Mouse (Mus musculus): Measurements from ENCODE around the gene Cbr1. TPM values are rescaled to one million over a fixed set of nuclear protein-coding genes. Genes with fewer than 3 reads are reported as not detected.

Gene Cbr1
- total RNA-seq (2021), result 10 to 100 TPM; 59.4 to 63.7 TPM
- long read RNA-seq, experiment 1, transcript Cbr1-201 (3 exons, 1,237 nt), result major isoform, 38 of 46 reads
- long read RNA-seq, experiment 1, partial matches to known transcripts, result 2 of 46 reads
- long read RNA-seq, experiment 1, other reads (novel, unspliced or antisense), result 6 of 46 reads
- long read RNA-seq, experiment 2, transcript Cbr1-201 (3 exons, 1,237 nt), result major isoform, 70 of 81 reads
- long read RNA-seq, experiment 2, partial matches to known transcripts, result 1 of 81 reads
- long read RNA-seq, experiment 2, other reads (novel, unspliced or antisense), result 9 of 81 reads

- no peak for DNase-seq (ENCODE audit: low spot score in 2 of 2)
Observed at GRCm38 (mm10) chr16:93605553-93605952, at the start of gene Cbr1. Cbr1 (plus strand) TSS chr16:93605853.

GRCm38 (mm10) chr16:93557646-93558045, 48.0 kb upstream of the Cbr1 start:
- no peak for DNase-seq (ENCODE audit: low spot score in 2 of 2)

- DNase-seq (ENCODE audit: low spot score in 2 of 2), result no peak
Observed at GRCm38 (mm10) chr16:93558499-93558898, 47.2 kb upstream of the Cbr1 start.

GRCm38 (mm10) chr16:93572383-93572782, 33.3 kb upstream of the Cbr1 start:
- DNase-seq (ENCODE audit: low spot score in 2 of 2), result no peak

DNA sequence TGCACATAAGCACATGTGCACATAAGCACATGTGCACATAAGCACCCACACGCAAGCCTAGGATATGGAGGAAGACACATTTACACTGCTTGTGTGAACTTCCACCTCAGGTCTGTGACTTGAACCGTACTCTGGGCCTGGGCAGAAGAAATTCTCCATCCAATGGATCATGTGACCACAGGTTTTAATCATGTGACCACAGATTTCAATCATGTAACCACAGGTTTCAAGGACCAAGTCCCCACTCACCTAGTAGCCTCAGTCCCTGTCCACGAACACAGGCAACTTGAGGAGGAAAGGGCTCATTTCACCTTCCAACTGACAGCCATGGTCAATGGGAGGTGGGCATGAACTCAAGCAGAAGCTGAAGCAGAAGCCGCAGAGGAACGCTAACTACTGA, 32.2 kb upstream of the Cbr1 start:
- DNase-seq (ENCODE audit: low spot score in 2 of 2), result no peak

GRCm38 (mm10) chr16:93574521-93575191, 31.0 kb upstream of the Cbr1 start:
- DNase-seq (ENCODE audit: low spot score in 2 of 2), result no peak

- no peak for DNase-seq (ENCODE audit: low spot score in 2 of 2)
Observed at GRCm38 (mm10) chr16:93575574-93575973, 30.1 kb upstream of the Cbr1 start.

DNA sequence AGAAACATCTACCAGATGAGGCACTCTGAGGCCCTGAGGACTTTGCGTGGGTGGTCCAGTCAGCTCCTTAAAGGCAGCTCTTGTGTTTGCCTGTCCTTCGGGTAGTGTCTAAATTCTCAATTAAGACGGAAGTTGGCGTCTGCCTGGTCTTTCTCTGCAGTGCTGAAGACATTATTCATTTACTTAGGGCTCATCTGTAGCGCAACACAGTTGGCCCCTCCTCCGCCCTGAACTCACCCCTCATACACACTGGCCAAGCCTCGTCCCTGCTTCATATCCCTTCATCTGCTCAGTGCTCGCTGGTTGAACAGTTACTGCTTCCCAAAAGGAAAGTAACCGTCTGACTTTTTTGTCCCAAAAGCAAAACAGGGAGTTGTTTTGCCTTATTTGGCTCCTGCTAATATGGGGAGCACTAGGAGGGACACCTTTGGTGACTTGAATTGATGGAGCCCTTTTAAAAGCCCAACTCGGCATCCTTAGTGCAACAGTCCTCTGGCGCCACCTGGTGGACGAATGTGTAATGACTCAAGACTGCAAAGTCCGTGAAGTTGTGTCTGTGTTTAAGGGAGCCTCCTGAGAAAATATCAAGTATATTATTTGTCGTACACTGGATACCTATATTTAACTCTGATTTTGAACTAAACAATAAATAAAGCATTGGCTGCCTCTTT, 29.1 kb upstream of the Cbr1 start:
- peak; percentile 86 to 88 for DNase-seq (ENCODE audit: low spot score in 2 of 2)

GRCm38 (mm10) chr16:93578346-93579005, 27.2 kb upstream of the Cbr1 start:
- no peak for DNase-seq (ENCODE audit: low spot score in 2 of 2)

DNA sequence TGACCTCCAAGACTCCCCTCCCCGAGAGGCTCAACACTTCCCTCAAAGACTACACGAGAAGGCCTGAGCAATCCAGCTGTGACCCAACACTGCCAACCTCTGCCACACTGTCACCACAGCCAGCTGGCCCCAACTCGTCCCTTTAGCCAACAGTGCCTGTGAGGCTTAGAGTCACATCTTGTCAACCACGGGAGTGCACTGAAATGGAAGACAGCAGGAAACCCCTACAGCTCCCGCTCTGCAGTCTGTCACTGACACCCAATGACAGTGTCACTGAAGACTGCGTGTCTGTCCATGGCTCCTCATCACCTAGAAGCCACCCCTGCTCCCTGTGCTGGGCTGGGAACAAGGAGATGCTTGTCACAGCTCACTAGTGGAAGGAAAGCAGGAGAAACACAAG, 24.5 kb upstream of the Cbr1 start:
- no peak for DNase-seq (ENCODE audit: low spot score in 2 of 2)

DNA sequence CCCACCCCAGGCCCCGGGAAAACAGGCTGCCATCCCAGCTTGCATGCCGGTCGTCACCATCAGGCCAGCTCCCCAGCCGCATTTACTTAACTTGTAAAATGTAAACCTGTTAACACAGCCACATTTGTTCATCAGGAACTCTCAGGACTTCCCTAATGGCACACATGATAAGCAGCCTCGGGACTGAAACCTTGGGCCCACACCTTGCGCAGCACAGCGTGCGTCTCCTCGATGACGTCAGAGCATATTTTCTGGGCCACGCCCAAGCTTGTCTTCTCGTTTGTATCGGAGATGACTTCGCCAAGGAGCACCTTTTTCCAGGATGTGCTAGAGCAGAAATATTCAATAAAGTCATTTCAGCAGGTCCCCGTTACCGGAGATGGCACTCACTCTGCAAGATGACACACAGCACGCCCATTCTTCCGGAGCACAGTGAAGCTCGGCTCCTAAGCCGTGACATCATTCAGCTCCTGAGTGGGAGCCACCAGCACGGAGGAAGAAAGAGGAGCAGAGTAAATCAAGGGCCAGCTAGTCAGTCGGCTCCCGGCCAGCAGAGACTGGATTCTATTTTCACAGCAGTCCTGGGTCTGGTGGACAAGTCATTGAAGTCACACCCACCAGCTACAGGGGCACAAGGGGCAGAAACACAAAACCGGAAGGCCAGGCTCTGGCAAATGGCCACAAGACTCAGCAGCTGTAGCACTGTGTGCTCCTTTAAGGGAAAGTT, 20.5 kb upstream of the Cbr1 start:
- DNase-seq (ENCODE audit: low spot score in 2 of 2), result no peak

DNA sequence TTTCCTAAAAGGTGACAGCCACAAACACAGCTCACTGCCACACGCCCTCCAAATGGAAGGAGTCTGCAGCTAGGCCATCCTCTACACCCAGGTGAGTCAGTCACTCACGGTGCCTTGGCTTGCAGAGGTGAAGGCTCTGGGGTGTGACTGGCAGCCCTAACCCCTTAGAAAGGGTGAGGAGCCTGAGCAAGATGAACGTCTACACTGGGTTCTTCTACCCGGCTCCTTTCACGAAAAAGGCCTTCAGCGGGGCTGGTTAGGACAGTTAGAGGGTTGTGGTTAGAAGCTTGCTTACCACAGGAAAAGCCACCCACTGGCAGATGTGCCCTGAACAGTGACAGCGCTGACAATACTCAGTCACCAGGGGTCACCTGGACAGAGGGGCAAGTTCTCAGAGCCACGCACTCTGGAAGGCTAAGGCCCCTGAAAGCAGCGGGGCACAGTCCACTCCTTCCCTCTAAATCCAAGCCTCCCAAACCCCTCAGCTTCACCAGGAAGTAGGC, 19.9 kb upstream of the Cbr1 start:
- no peak for DNase-seq (ENCODE audit: low spot score in 2 of 2)

GRCm38 (mm10) chr16:93586382-93586781, 19.3 kb upstream of the Cbr1 start:
- DNase-seq (ENCODE audit: low spot score in 2 of 2), result no peak

DNA sequence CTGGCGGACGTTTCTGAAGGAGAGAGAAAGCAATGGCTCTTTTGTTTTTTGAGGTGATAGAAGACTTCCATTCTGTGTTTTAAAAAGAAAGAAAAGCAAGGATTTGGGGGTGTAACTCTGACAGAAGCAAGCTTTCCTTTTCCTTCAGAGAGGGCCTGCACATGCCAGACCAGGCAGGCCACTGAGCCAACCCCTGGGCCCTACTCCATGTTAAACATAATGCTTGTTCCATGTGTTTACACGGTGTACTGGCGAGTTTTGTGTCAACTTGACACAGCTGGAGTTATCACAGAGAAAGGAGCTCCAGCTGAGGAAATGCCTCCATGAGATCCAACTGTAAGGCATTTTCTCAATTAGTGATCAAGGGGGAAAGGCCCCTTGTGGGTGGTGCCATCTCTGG, 17.4 kb upstream of the Cbr1 start:
- no peak for DNase-seq (ENCODE audit: low spot score in 2 of 2)

DNA sequence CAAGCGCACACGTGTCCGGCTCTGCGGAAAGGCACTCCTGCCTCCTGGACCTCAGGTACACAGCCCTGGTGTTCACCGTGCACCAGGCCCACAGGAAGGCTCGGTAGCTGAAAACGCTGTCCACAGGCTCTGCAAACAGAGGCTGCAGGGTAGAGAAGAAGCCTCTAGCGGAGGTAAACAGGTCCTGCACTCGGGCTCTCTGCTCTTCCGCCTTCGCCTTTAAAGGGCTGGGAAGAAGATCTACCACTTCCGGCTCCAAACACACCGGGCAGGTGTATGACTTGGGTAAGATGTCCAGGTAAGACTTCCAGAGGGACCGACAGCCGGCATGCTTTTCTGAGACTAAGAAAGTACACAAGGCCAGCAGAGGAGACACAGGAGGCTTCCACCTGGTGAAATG, 14.7 kb upstream of the Cbr1 start:
- DNase-seq (ENCODE audit: low spot score in 2 of 2), result no peak

DNA sequence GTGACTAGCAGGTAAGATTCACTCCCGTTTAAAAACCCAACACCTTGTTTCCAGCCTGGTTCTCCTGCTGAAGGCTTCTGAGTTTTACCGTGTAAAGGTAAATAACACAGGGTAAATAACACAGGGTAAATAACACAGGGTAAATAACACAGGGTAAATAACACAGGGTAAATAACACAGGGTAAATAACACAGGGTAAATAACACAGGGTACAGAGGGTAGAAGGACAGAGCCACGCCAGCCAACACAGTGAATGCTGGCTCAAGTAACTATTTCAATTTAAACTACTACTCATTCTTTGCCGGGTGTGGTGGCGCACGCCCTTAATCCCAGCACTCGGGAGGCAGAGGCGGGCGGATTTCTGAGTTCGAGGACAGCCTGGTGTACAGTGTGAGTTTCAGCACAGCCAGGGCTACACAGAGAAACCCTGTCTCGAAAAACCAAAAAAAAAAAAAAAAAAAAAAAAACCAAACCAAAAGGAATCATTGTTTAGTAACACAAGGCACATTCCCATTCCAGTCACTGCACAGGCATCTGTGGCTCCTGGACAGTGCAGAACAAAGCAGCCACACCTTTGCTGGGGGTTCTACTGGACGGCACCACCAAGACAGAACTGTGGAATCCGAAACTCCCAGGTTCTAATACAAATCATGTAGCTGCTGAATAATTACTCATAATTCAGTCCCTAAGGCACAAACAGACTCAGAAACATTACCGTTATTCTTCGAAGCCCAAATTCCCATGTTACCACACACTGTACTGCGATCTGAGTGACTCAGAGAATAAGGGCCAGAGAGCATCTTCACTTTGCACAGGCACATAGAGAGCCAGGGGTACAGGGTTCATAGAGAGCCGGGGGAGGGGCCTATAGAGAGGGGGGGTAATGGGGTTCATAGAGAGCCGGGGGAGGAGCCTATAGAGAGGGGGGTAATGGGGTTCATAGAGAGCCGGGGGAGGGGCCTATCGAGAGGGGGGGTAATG, 13.9 kb upstream of the Cbr1 start:
- DNase-seq (ENCODE audit: low spot score in 2 of 2), result no peak

DNA sequence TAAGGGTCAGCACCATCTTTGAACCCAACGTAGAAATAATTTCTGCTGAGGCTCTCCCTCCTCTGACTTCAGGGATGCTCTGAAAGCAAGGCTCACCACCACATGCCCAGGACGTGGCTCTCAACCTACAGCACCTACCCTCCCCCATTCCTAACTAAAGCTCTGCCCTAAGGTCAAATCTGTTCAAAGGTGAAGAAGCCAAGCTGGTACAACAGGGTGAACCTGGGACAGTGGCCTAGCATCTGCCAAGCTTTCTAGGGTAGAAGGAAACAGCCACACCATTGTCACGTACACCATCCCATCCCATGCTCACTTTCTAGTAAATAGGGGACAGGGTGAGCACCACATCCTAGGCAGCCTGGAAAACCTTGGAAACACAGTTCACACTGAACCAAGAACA, 12.9 kb upstream of the Cbr1 start:
- DNase-seq (ENCODE audit: low spot score in 2 of 2), result no peak

DNA sequence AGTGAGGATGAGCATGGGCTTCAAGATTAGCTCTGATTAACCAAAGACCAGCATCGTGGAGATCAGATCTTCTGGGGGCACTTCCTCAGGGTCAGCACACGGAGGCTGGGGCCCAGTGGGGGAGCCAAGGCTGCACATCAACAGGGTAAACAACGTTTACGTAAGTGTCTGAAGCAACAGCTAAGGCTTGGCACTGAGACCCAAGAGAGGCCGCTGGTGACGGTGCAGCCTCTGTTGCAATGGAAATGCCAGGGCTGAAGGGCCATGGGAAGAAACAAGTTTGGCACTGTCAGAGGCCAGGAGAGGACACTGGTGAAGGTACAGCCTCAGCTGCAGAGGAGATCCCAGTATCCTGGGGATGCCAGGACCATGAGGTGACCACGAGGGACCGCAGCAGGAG, 12.2 kb upstream of the Cbr1 start:
- no peak for DNase-seq (ENCODE audit: low spot score in 2 of 2)

- no peak for DNase-seq (ENCODE audit: low spot score in 2 of 2)
Observed at GRCm38 (mm10) chr16:93594448-93594847, 11.2 kb upstream of the Cbr1 start.

GRCm38 (mm10) chr16:93595766-93596165, 9.9 kb upstream of the Cbr1 start:
- no peak for DNase-seq (ENCODE audit: low spot score in 2 of 2)
